Mouse (Mus musculus) limb, embryonic 15.5 days (tissue): ENCODE results near the gene Ruvbl1. TPM values are rescaled to one million over a fixed set of nuclear protein-coding genes. Genes with fewer than 3 reads are reported as not detected.

ENCODE experiments used
- ATAC-seq: fragments of 200-750 bp; cut with Nextera tagmentation; 2 replicates; pipeline ENCODE4 v1.8.0; 2017; ENCODE audit warnings: low read depth, moderate TSS enrichment; ENCODE audit not compliant: insufficient number of reproducible peaks, low FRiP score, low TSS enrichment
- H3K27ac ChIP-seq: fragments of 300-500 bp; sonication (generic); 2 replicates; pipeline ENCODE4 v1.5.1; 2015; ENCODE audit warnings: moderate library complexity, mild to moderate bottlenecking, inconsistent platforms
- H3K27me3 ChIP-seq: fragments of 300-500 bp; sonication (generic); 2 replicates; pipeline ENCODE4 v1.6.1; 2015; ENCODE audit warnings: inconsistent platforms
- H3K36me3 ChIP-seq: fragments of 300-500 bp; sonication (generic); 2 replicates; pipeline ENCODE4 v1.6.1; 2015; ENCODE audit warnings: inconsistent platforms
- H3K4me1 ChIP-seq: fragments of 300-500 bp; sonication (generic); 2 replicates; pipeline ENCODE4 v1.6.1; 2015; ENCODE audit warnings: inconsistent platforms
- H3K4me2 ChIP-seq: fragments of 300-500 bp; sonication (generic); 2 replicates; pipeline ENCODE4 v1.6.1; 2015; ENCODE audit warnings: mild to moderate bottlenecking, inconsistent platforms
- H3K4me3 ChIP-seq: fragments of 300-500 bp; sonication (generic); 2 replicates; pipeline ENCODE4 v1.5.1; 2015; ENCODE audit warnings: mild to moderate bottlenecking, inconsistent platforms
- H3K9ac ChIP-seq: fragments of 300-500 bp; sonication (generic); 2 replicates; pipeline ENCODE4 v1.6.1; 2015; ENCODE audit warnings: inconsistent platforms
- H3K9me3 ChIP-seq: fragments of 300-500 bp; sonication (generic); 2 replicates; pipeline ENCODE4 v1.6.1; 2016; ENCODE audit warnings: inconsistent platforms
- WGBS: fragments of 180-500 bp; shearing (Covaris S2); methylation state at CpG from one replicate; pipeline ENCODE4 v1.1.7; 2015; 5-methylcytosine and 5-hydroxymethylcytosine counted together
- polyA plus RNA-seq: library from polyadenylated mRNA; unstranded; fragments of >200 nt; fragmentation: Nextera tagmentation; extraction: Ambion mirVana; gene quantifications from 2 replicates; pipeline ENCODE4 v1.2.1, GENCODE M21; 2015

Ruvbl1 gene
- polyA plus RNA-seq, 1 experiment from 2014 or later, result 118 TPM

DNA sequence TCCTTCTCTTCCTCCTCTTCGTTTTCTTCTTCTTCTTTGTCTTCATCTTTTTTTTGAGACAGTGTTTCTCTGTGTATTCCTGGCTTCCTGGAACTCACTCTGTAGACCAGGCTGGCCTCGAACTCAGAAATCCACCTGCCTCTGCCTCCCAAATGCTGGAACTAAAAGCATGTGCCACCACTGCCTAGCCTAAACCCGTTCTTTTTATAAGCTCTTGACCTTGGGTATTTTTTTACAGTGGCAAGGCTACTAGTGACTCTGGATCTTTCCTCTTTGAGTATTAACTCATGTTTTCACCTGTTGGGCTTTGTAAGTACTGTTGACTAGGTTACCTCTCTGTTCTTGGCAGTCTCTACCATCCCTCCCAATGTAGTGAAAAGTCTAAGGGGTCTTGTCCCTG is 57.8 kb downstream of the Ruvbl1 start:
- WGBS, result 73% methylated on average over 3 of the region's 3 CpGs
- Histone ChIP-seq H3K9me3 (no peaks in the 10 kb centered on the region), H3K4me1 (peaks cover 7% of the 10 kb centered on the region), H3K4me2 (no peak overlapping the region), H3K9ac (no peak overlapping the region), H3K27me3 (no peaks in the 10 kb centered on the region), H3K27ac (no peak overlapping the region), H3K4me3 (no peak overlapping the region), H3K36me3 (no peaks in the 10 kb centered on the region)
- no peak for ATAC-seq

DNA sequence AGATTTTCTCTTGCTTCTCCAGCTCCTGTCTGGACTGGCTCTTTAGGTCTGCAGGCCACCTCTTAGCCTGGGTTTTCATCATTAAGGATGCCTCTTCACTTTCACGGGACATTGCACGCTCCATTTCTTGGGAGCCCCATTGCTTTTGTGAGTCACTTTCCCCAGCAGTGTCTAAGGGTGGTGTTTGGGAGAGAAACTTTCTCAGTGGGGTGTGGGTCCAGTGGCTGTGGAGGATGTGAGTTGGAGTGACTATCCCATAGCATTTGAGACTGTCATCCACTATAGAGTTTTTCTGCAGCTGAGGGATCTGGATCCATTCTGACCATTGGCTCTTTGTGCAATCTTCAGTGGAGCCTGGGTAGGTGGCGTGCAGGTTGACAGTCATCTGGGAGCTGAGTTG is 58.2 kb downstream of the Ruvbl1 start:
- H3K4me3 ChIP-seq, result no peak overlapping the region
- ATAC-seq, result no peak
- WGBS, result 81% methylated on average over 3 of the region's 3 CpGs
- H3K27ac ChIP-seq, result no peak overlapping the region
- H3K27me3 ChIP-seq, result no peaks in the 10 kb centered on the region
- no peak overlapping the region for H3K4me2 ChIP-seq
- no peak overlapping the region for H3K9ac ChIP-seq
- H3K4me1 ChIP-seq, result peaks cover 7% of the 10 kb centered on the region
- H3K9me3 ChIP-seq, result no peaks in the 10 kb centered on the region
- H3K36me3 ChIP-seq, result no peaks in the 10 kb centered on the region

DNA sequence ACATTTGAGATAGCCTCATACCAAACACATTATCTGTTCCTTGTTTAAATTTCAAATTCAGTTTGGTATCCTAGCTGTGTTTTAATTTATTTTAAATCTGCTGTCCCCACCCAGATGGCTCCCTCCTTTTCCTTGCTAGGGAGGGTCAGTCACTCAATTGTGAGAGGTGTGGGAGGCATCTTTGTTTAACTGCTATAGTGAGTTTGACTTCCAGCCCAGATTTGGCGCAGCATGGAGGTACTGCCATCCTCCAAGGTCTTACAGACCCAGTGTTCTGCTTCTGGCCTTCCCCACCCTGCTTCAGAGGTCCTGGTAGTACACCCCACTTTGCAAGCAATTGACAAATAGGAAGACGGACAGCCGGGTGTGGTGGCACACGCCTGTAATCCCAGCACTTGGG is 58.8 kb downstream of the Ruvbl1 start:
- Histone ChIP-seq H3K27me3 (no peaks in the 10 kb centered on the region), H3K9ac (no peak overlapping the region), H3K4me1 (peaks cover 7% of the 10 kb centered on the region), H3K36me3 (no peaks in the 10 kb centered on the region), H3K9me3 (no peaks in the 10 kb centered on the region), H3K27ac (no peak overlapping the region), H3K4me3 (no peak overlapping the region), H3K4me2 (no peak overlapping the region)
- 82% methylated on average over 4 of the region's 4 CpGs for WGBS
- no peak for ATAC-seq

DNA sequence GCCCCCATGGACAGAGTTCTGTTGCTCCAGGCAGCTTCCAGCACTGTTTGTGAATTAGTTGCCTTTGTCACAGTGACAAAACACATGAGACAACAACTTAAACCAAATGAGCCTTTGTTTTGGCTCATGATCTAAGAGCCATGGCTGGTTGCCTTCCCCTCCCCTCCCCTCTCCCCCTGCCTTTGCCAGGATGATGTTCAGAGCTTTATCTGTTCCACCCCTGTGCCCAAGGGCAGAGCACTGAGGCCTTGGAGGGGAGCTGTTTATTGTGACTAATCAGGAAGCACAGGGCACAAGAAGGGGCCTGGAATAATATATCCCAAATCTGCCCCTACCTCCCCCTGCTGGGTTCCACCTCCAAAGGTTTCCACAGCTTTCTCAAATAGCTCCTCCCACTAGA is 65.1 kb downstream of the Ruvbl1 start:
- Histone ChIP-seq H3K4me1 (no peaks in the 10 kb centered on the region), H3K4me3 (no peak overlapping the region), H3K27ac (no peak overlapping the region), H3K9me3 (no peaks in the 10 kb centered on the region), H3K4me2 (no peak overlapping the region), H3K27me3 (no peaks in the 10 kb centered on the region), H3K36me3 (no peaks in the 10 kb centered on the region), H3K9ac (no peak overlapping the region)
- ATAC-seq, result no peak

DNA sequence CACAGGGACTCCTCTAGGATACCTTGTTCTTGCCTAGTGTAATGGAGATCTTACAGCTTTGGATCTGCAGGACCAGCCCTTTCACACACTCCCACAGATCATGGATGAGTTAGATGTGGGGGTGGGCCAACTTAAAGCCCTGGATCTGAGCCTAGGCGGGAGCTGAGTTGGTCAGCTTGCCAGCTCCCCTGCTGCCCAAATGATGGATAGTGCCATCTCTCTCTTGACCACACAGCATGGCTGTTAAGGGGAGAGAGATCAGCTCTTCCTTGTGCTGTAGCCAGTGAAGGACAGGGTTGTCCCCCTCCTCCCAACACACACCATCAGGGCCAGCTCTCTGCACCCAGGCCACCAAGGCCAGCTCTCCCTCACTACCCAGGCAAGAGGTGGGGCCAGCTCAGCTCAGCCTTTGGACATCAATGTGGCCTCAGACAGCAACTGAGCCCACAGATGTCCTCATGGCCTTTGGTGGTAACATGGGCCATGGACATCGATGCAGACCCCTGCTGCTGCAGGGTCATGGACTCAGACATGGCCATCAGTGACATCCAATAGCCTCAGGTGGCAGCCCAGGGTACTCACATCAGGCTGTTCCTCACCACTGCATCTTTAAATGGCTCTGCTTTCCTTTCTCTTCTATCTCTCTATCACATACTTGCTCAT is 75.0 kb downstream of the Ruvbl1 start:
- no peaks in the 10 kb centered on the region for H3K36me3 ChIP-seq
- no peak overlapping the region for H3K9ac ChIP-seq
- 57% methylated on average over 2 of the region's 2 CpGs for WGBS
- H3K4me3 ChIP-seq, result no peak overlapping the region
- H3K4me1 ChIP-seq, result no peaks in the 10 kb centered on the region
- no peak overlapping the region for H3K27ac ChIP-seq
- no peak overlapping the region for H3K4me2 ChIP-seq
- peaks cover 23% of the 10 kb centered on the region for H3K27me3 ChIP-seq
- ATAC-seq, result no peak
- no peaks in the 10 kb centered on the region for H3K9me3 ChIP-seq

DNA sequence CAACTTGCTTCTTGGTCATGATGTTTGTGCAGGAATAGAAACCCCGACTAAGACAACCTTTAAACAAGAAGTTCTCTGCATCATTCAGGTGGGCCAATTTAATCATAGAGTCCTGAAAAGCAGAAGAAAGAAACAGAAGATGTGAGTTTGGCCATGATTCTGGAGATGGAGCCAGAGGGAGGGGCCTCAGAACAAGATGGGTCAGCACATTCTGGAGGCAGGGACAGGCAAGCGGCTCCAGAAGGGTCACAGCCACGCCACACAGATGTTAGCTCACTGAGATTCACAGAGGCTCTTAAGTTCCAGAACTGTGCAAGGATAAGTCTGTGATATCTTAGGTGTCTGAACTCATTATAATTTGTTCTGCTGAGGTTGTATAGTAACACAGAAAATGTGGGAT is 79.0 kb downstream of the Ruvbl1 start:
- peaks cover 51% of the 10 kb centered on the region for H3K27me3 ChIP-seq
- 65% methylated on average over 3 of the region's 3 CpGs for WGBS

DNA sequence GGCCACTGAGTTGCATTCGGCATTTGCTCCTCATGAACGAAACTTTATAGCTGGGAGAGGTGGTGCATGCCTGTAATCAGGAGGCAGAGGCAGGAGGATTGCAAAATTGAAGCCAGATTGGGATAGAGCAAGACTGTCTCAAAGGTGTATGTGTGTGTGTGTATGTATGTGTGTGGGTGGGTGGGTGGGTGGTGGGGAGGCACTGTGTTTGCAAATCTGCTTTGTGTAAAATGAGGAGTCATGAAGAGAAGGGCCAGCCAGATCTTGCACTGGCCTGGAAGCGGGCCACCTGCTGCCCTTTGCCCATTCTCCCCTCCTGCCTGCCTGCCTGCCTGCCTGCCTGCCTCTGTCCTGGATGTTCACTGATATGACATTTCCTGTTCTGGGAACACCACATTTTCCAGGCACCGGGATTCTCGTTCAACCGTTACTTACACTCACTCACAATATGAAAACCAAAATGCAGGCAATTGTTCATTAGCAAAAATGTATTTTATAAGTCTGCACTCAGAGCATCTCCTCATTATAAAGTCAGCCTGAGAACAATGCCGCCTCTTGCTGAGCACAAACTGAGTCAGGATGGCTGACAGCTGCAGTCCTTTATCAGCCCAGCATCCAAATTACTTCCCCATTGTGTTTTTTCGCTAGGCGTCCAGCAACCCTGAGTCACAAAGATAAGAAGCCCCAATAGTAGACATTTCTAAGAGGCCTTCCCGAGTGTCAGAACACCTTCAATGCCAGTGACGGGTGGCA is 79.6 kb downstream of the Ruvbl1 start:
- no peak for ATAC-seq
- Histone ChIP-seq H3K4me3 (no peak overlapping the region), H3K36me3 (no peaks in the 10 kb centered on the region), H3K27ac (no peak overlapping the region), H3K9ac (no peak overlapping the region), H3K4me2 (no peak overlapping the region), H3K9me3 (no peaks in the 10 kb centered on the region), H3K4me1 (no peaks in the 10 kb centered on the region), H3K27me3 (peaks cover 51% of the 10 kb centered on the region)
- WGBS, result 53% methylated on average over 11 of the region's 11 CpGs

More for the DNA sequence above, 79.0 kb downstream of the Ruvbl1 start:
- no peak overlapping the region for H3K4me3 ChIP-seq
- no peak overlapping the region for H3K4me2 ChIP-seq
- no peak overlapping the region for H3K27ac ChIP-seq
- no peaks in the 10 kb centered on the region for H3K4me1 ChIP-seq
- no peaks in the 10 kb centered on the region for H3K9me3 ChIP-seq
- H3K36me3 ChIP-seq, result no peaks in the 10 kb centered on the region
- no peak for ATAC-seq
- H3K9ac ChIP-seq, result no peak overlapping the region

DNA sequence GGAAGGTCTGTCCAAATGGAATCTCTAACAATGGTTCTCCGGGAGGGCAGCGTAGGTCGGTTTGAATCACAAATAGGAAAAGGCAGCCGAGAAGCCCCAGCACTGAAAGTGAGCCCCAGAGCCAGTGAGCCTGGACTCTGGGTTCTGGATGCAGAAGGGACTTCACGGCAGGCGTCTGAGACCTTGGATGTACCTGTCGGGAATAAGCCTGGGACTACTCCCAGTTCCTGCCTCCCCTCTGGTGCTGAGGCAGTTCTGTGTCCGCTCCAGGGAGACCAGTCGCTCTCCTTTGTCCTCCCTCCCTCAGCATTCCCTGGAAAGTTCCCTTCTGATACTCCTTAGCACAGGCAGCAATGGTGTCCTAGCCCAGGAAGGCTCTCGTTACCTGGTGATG is 80.2 kb downstream of the Ruvbl1 start:
- H3K4me3 ChIP-seq, result no peak overlapping the region
- no peaks in the 10 kb centered on the region for H3K36me3 ChIP-seq
- H3K27ac ChIP-seq, result no peak overlapping the region
- 45% methylated on average over 10 of the region's 10 CpGs for WGBS
- no peak overlapping the region for H3K9ac ChIP-seq
- H3K9me3 ChIP-seq, result no peaks in the 10 kb centered on the region
- peaks cover 48% of the 10 kb centered on the region for H3K27me3 ChIP-seq
- ATAC-seq, result no peak
- no peaks in the 10 kb centered on the region for H3K4me1 ChIP-seq
- no peak overlapping the region for H3K4me2 ChIP-seq

Other genes with a start within 250 kb of the Ruvbl1 start
- not detected in 2 replicates for gene Dnajb8, start 243.1 kb upstream of the Ruvbl1 start, polyA plus RNA-seq
- 35.1 TPM in 2 replicates for gene Eefsec, start 18.9 kb upstream of the Ruvbl1 start, polyA plus RNA-seq
- 299 and 301 TPM in 2 replicates for gene Sec61a1, start 53.5 kb downstream of the Ruvbl1 start, polyA plus RNA-seq
- 1.4 and 5.3 TPM in 2 replicates for gene Kbtbd12, start 172.5 kb downstream of the Ruvbl1 start, polyA plus RNA-seq